Mouse (Mus musculus) neural tube, embryonic 11.5 days (tissue): ENCODE measurements around the gene AC140267.1. TPM values are rescaled to one million over a fixed set of nuclear protein-coding genes. Genes with fewer than 3 reads are reported as not detected.

ENCODE experiments used
- ATAC-seq: fragments of 200-750 bp; cut with Nextera tagmentation; 2 replicates; pipeline ENCODE4 v1.8.0; 2017; ENCODE audit warnings: moderate number of reproducible peaks, mild to moderate bottlenecking, moderate TSS enrichment, moderate library complexity; ENCODE audit not compliant: insufficient read depth, low FRiP score, low TSS enrichment
- DNase-seq: peaks from one replicate; pipeline ENCODE4 v3.0.0-alpha.2; 2015; ENCODE audit warnings: low spot score
- H3K27ac ChIP-seq: fragments of 300-500 bp; sonication (generic); 2 replicates; pipeline ENCODE4 v1.5.1; 2014; ENCODE audit warnings: low read depth, mild to moderate bottlenecking, low read length
- H3K27me3 ChIP-seq: fragments of 300-500 bp; sonication (generic); 2 replicates; pipeline ENCODE4 v1.6.1; 2014; ENCODE audit warnings: mild to moderate bottlenecking, low read length, mixed read lengths; ENCODE audit not compliant: control insufficient read depth, insufficient read depth
- H3K36me3 ChIP-seq: fragments of 300-500 bp; sonication (generic); 2 replicates; pipeline ENCODE4 v1.6.1; 2014; ENCODE audit warnings: mild to moderate bottlenecking, low read length, moderate library complexity, mixed read lengths; ENCODE audit not compliant: control insufficient read depth, insufficient read depth
- H3K4me1 ChIP-seq: fragments of 300-500 bp; sonication (generic); 2 replicates; pipeline ENCODE4 v1.6.1; 2014; ENCODE audit warnings: low read length, mixed read lengths; ENCODE audit not compliant: control insufficient read depth, insufficient read depth
- H3K4me2 ChIP-seq: fragments of 300-500 bp; sonication (generic); 2 replicates; pipeline ENCODE4 v1.6.1; 2014; ENCODE audit warnings: low read depth, mild to moderate bottlenecking, moderate library complexity
- H3K4me3 ChIP-seq: fragments of 300-500 bp; sonication (generic); 2 replicates; pipeline ENCODE4 v1.5.1; 2014; ENCODE audit warnings: low read depth, low read length
- H3K9ac ChIP-seq: fragments of 300-500 bp; sonication (generic); 2 replicates; pipeline ENCODE4 v1.6.1; 2014; ENCODE audit warnings: mild to moderate bottlenecking, low read length
- H3K9me3 ChIP-seq: fragments of 300-500 bp; sonication (generic); 2 replicates; pipeline ENCODE4 v1.6.1; 2016; ENCODE audit warnings: low read length; ENCODE audit not compliant: control insufficient read depth
- WGBS: fragments of 180-500 bp; shearing (Covaris S2); extraction: QIAGEN DNeasy Blood & Tissue Kit; methylation state at CpG from one replicate; pipeline ENCODE4 v1.1.7; 2014; 5-methylcytosine and 5-hydroxymethylcytosine counted together
- polyA plus RNA-seq: library from polyadenylated mRNA; unstranded; fragments of >200 nt; fragmentation: Nextera tagmentation; extraction: Ambion mirVana; gene quantifications from 2 replicates; pipeline ENCODE4 v1.2.1, GENCODE M21; 2014

The AC140267.1 gene
- polyA plus RNA-seq, 1 experiment from 2014 or later = not detected

- DNase-seq = no peak
- peak overlapping the region; percentile 98; the same call in 1 of the 2 replicates for H3K27ac ChIP-seq
- peaks cover 15% of the 10 kb centered on the region for H3K4me1 ChIP-seq
- peak overlapping the region; percentile 100 for H3K4me3 ChIP-seq
- peak overlapping the region; percentile 100 for H3K9ac ChIP-seq
- ATAC-seq = no peak
- H3K4me2 ChIP-seq = peak overlapping the region; percentile 90
- peaks cover 11% of the 10 kb centered on the region for H3K36me3 ChIP-seq
- no peaks in the 10 kb centered on the region for H3K9me3 ChIP-seq
- H3K27me3 ChIP-seq = no peaks in the 10 kb centered on the region
- WGBS = 71% methylated on average over 12 of the region's 12 CpGs
These were observed 21.3 kb downstream of the AC140267.1 start for GRCm38 (mm10) chr15:80256656-80257601.

- Histone ChIP-seq H3K4me3 (0 out of 2 replicates have a peak overlapping the region, but pooled peaks have one; percentile 100), H3K9me3 (no peaks in the 10 kb centered on the region), H3K27ac (no peak overlapping the region), H3K27me3 (no peaks in the 10 kb centered on the region), H3K9ac (no peak overlapping the region), H3K4me1 (peaks cover 15% of the 10 kb centered on the region), H3K36me3 (peaks cover 11% of the 10 kb centered on the region), H3K4me2 (no peak overlapping the region)
- 38% methylated on average over 4 of the region's 4 CpGs for WGBS
- no peak for ATAC-seq
- DNase-seq = no peak
These were observed 22.1 kb downstream of the AC140267.1 start for GRCm38 (mm10) chr15:80257602-80258239.

- Histone ChIP-seq H3K4me3 (no peak overlapping the region), H3K4me1 (peaks cover 15% of the 10 kb centered on the region), H3K9me3 (no peaks in the 10 kb centered on the region), H3K27ac (no peak overlapping the region), H3K9ac (no peak overlapping the region), H3K36me3 (peaks cover 11% of the 10 kb centered on the region), H3K4me2 (no peak overlapping the region), H3K27me3 (no peaks in the 10 kb centered on the region)
- DNase-seq = no peak
- 70% methylated on average over 11 of the region's 11 CpGs for WGBS
- no peak for ATAC-seq
These were observed 22.9 kb downstream of the AC140267.1 start for GRCm38 (mm10) chr15:80258240-80259170.

GRCm38 (mm10) chr15:80259406-80260045, 23.9 kb downstream of the AC140267.1 start:
- no peak for ATAC-seq
- H3K36me3 ChIP-seq = peaks cover 11% of the 10 kb centered on the region
- no peak overlapping the region for H3K4me3 ChIP-seq
- H3K9ac ChIP-seq = no peak overlapping the region
- H3K9me3 ChIP-seq = no peaks in the 10 kb centered on the region
- DNase-seq = no peak
- H3K4me2 ChIP-seq = no peak overlapping the region
- H3K4me1 ChIP-seq = peaks cover 10% of the 10 kb centered on the region
- no peaks in the 10 kb centered on the region for H3K27me3 ChIP-seq
- 77% methylated on average over 8 of the region's 8 CpGs for WGBS
- no peak overlapping the region for H3K27ac ChIP-seq

- H3K9me3 ChIP-seq = no peaks in the 10 kb centered on the region
- no peaks in the 10 kb centered on the region for H3K27me3 ChIP-seq
- no peak overlapping the region for H3K4me2 ChIP-seq
- 18% methylated on average over 3 of the region's 3 CpGs for WGBS
- H3K9ac ChIP-seq = no peak overlapping the region
- H3K27ac ChIP-seq = no peak overlapping the region
- H3K4me3 ChIP-seq = no peak overlapping the region
- peaks cover 11% of the 10 kb centered on the region for H3K36me3 ChIP-seq
- peak; percentile 87 for DNase-seq
- no peak for ATAC-seq
- H3K4me1 ChIP-seq = peaks cover 10% of the 10 kb centered on the region
These were observed 25.0 kb downstream of the AC140267.1 start for GRCm38 (mm10) chr15:80260677-80261076.

- H3K27ac ChIP-seq = no peak overlapping the region
- H3K4me2 ChIP-seq = no peak overlapping the region
- ATAC-seq (no peak), DNase-seq (no peak)
- WGBS = 84% methylated on average over 7 of the region's 7 CpGs
- peaks cover 10% of the 10 kb centered on the region for H3K4me1 ChIP-seq
- no peaks in the 10 kb centered on the region for H3K27me3 ChIP-seq
- peaks cover 11% of the 10 kb centered on the region for H3K36me3 ChIP-seq
- H3K4me3 ChIP-seq = no peak overlapping the region
- no peaks in the 10 kb centered on the region for H3K9me3 ChIP-seq
- no peak overlapping the region for H3K9ac ChIP-seq
These were observed 25.5 kb downstream of the AC140267.1 start for GRCm38 (mm10) chr15:80261100-80261499.

- H3K27ac ChIP-seq = 0 out of 2 replicates have a peak within 1 kb of the TSS, but pooled peaks have one; percentile 1
- peak; percentile 85 for ATAC-seq
- H3K9me3 ChIP-seq = no peaks in the 10 kb centered on the region
- peak; percentile 94 for DNase-seq
- peak within 1 kb of the TSS; percentile 83 for H3K4me3 ChIP-seq
- peak within 1 kb of the TSS; percentile 51 for H3K4me2 ChIP-seq
- H3K4me1 ChIP-seq = no peaks in the 10 kb centered on the region
- peak within 1 kb of the TSS; percentile 79 for H3K9ac ChIP-seq
- no peaks in the 10 kb centered on the region for H3K27me3 ChIP-seq
- WGBS = 2% methylated on average over 63 of the region's 66 CpGs
- no peaks in the 10 kb centered on the region for H3K36me3 ChIP-seq
These were observed 28.3 kb downstream of the AC140267.1 start, which contains the start of gene Rps19bp1 for GRCm38 (mm10) chr15:80263610-80264575. Gene Rps19bp1, minus strand, starts transcription at chr15:80264315.
